Mouse (Mus musculus) CH12.LX (cell line): ENCODE results near the gene Smim6. TPM values are rescaled to one million over a fixed set of nuclear protein-coding genes. Genes with fewer than 3 reads are reported as not detected.

Source experiments
- DNase-seq: peaks from one replicate; pipeline ENCODE4 v3.0.0-alpha.2; 2013; ENCODE audit errors: extremely low read depth
- H3K27ac ChIP-seq: 2 replicates; pipeline ENCODE4 v1.5.1; 2012; ENCODE audit warnings: low read depth, mild to moderate bottlenecking, control low read depth, moderate library complexity; ENCODE audit not compliant: insufficient read depth
- H3K27me3 ChIP-seq: replicated peaks from 2 replicates; pipeline ENCODE3; 2012; ENCODE audit warnings: inconsistent platforms
- H3K36me3 ChIP-seq, 2 experiments: replicated peaks in 1 of 2; 2 replicates each; pipeline versions ENCODE3 to v1.6.1; 2012; ENCODE audit warnings: inconsistent platforms in 1 of 2, low read length in 1 of 2, mild to moderate bottlenecking in 1 of 2, mixed read lengths in 1 of 2, moderate library complexity in 1 of 2; ENCODE audit not compliant: control insufficient read depth in 1 of 2, insufficient read depth in 1 of 2
- H3K4me1 ChIP-seq, 2 experiments: 2 replicates each; pipeline ENCODE4 v1.6.1; 2012; ENCODE audit warnings: inconsistent platforms in 1 of 2, moderate library complexity in 1 of 2; ENCODE audit not compliant: insufficient read depth in 2 of 2, control insufficient read depth in 1 of 2
- H3K4me2 ChIP-seq: 2 replicates; pipeline ENCODE4 v1.6.1; 2012; ENCODE audit warnings: low read depth, mild to moderate bottlenecking, control low read depth; ENCODE audit not compliant: poor library complexity, insufficient read depth, severe bottlenecking
- H3K4me3 ChIP-seq, 3 experiments: fragments of 150-350 bp in 1 of 3; sonication (generic) in 1 of 3; replicated peaks in 1 of 3; 2 replicates each; pipeline versions ENCODE3 to v1.5.1; 2011 to 2012; ENCODE audit warnings: low read depth in 2 of 3, low read length in 2 of 3, mild to moderate bottlenecking in 2 of 3, moderate library complexity in 2 of 3, control low read depth in 1 of 3, improper control_type of control experiment in 1 of 3, inconsistent platforms in 1 of 3, mixed read lengths in 1 of 3; ENCODE audit not compliant: poor library complexity in 1 of 3
- H3K79me2 ChIP-seq: replicated peaks from 2 replicates; pipeline ENCODE4 v1.6.1; 2012; ENCODE audit warnings: mild to moderate bottlenecking, moderate library complexity; ENCODE audit not compliant: control insufficient read depth, poor library complexity, insufficient read depth, severe bottlenecking; ENCODE audit errors: extremely low read depth
- H3K9ac ChIP-seq: 2 replicates; pipeline ENCODE4 v1.6.1; 2012; ENCODE audit warnings: low read depth, mild to moderate bottlenecking, control low read depth, moderate library complexity; ENCODE audit not compliant: insufficient read depth
- H3K9me3 ChIP-seq: replicated peaks from 2 replicates; pipeline ENCODE3; 2012; ENCODE audit warnings: low read length, inconsistent platforms, mixed read lengths
- BHLHE40 ChIP-seq: IDR thresholded peaks from 2 replicates; pipeline ENCODE4 v1.6.1; 2011; ENCODE audit warnings: mild to moderate bottlenecking, low read depth, low read length, improper control_type of control experiment
- CTCF ChIP-seq, 2 experiments: IDR thresholded peaks in 1 of 2; conservative IDR thresholded peaks in 1 of 2; 2 replicates each; pipeline ENCODE4 v1.5.1; 2011 to 2012; ENCODE audit warnings: low read depth in 2 of 2, low read length in 2 of 2, improper control_type of control experiment in 1 of 2, inconsistent platforms in 1 of 2, mild to moderate bottlenecking in 1 of 2, moderate library complexity in 1 of 2
- E2F4 ChIP-seq: IDR thresholded peaks from 2 replicates; pipeline ENCODE4 v1.6.1; 2011; ENCODE audit warnings: low read depth, low read length, improper control_type of control experiment; ENCODE audit not compliant: insufficient replicate concordance
- ETS1 ChIP-seq: conservative IDR thresholded peaks from 2 replicates; pipeline ENCODE4 v1.6.1; 2012; ENCODE audit warnings: low read depth, mild to moderate bottlenecking, inconsistent platforms, low read length, improper control_type of control experiment, moderate library complexity
- GABPA ChIP-seq: IDR thresholded peaks from 2 replicates; pipeline ENCODE4 v1.6.1; 2012; ENCODE audit warnings: low read depth, low read length, improper control_type of control experiment, inconsistent platforms; ENCODE audit not compliant: insufficient replicate concordance
- HCFC1 ChIP-seq: IDR thresholded peaks from 2 replicates; pipeline ENCODE4 v1.6.1; 2012; ENCODE audit warnings: low read depth, mild to moderate bottlenecking, inconsistent platforms, low read length, improper control_type of control experiment
- JUN ChIP-seq: IDR thresholded peaks from 2 replicates; pipeline ENCODE4 v1.6.1; 2011; ENCODE audit warnings: low read depth, mild to moderate bottlenecking, low read length, improper control_type of control experiment, moderate library complexity; ENCODE audit not compliant: insufficient read depth
- JUND ChIP-seq: conservative IDR thresholded peaks from 2 replicates; pipeline ENCODE4 v1.6.1; 2011; ENCODE audit warnings: low read depth, low read length, improper control_type of control experiment
- KAT2A ChIP-seq: IDR thresholded peaks from 2 replicates; pipeline ENCODE4 v1.6.1; 2012; ENCODE audit warnings: low read length, improper control_type of control experiment, inconsistent platforms; ENCODE audit not compliant: insufficient replicate concordance
- MAFK ChIP-seq: IDR thresholded peaks from 2 replicates; pipeline ENCODE4 v1.6.1; 2011; ENCODE audit warnings: low read length, improper control_type of control experiment; ENCODE audit not compliant: insufficient replicate concordance
- MAX ChIP-seq: IDR thresholded peaks from 2 replicates; pipeline ENCODE4 v1.6.1; 2011; ENCODE audit warnings: low read length, improper control_type of control experiment
- MEF2A ChIP-seq: IDR thresholded peaks from 2 replicates; pipeline ENCODE4 v1.6.1; 2014; ENCODE audit warnings: low read depth, mild to moderate bottlenecking, inconsistent platforms, low read length, improper control_type of control experiment, borderline replicate concordance
- MYC ChIP-seq: IDR thresholded peaks from 2 replicates; pipeline ENCODE4 v1.6.1; 2011; ENCODE audit warnings: low read depth, mild to moderate bottlenecking, improper control_type of control experiment, low read length
- NELFE ChIP-seq: IDR thresholded peaks from 2 replicates; pipeline ENCODE4 v1.6.1; 2011; ENCODE audit warnings: low read depth, low read length, improper control_type of control experiment
- NRF1 ChIP-seq: IDR thresholded peaks from 2 replicates; pipeline ENCODE4 v1.6.1; 2014; ENCODE audit warnings: low read depth, mild to moderate bottlenecking, inconsistent platforms, low read length, improper control_type of control experiment, moderate library complexity
- PAX5 ChIP-seq: IDR thresholded peaks from 2 replicates; pipeline ENCODE4 v1.6.1; 2012; ENCODE audit warnings: low read length, inconsistent platforms, mixed read lengths
- POLR2AphosphoS2 ChIP-seq: IDR thresholded peaks from 2 replicates; pipeline ENCODE4 v1.6.1; 2011; ENCODE audit warnings: low read depth, low read length, improper control_type of control experiment
- RAD21 ChIP-seq: IDR thresholded peaks from 2 replicates; pipeline ENCODE4 v1.6.1; 2011; ENCODE audit warnings: low read depth, mild to moderate bottlenecking, low read length, improper control_type of control experiment, moderate library complexity
- SIN3A ChIP-seq: IDR thresholded peaks from 2 replicates; pipeline ENCODE4 v1.6.1; 2012; ENCODE audit warnings: low read length, improper control_type of control experiment, inconsistent platforms
- SMC3 ChIP-seq: IDR thresholded peaks from 2 replicates; pipeline ENCODE4 v1.6.1; 2011; ENCODE audit warnings: low read depth, low read length, improper control_type of control experiment
- TCF12 ChIP-seq: IDR thresholded peaks from 2 replicates; pipeline ENCODE4 v1.6.1; 2014; ENCODE audit warnings: low read depth, mild to moderate bottlenecking, inconsistent platforms, low read length, improper control_type of control experiment
- USF2 ChIP-seq: conservative IDR thresholded peaks from 2 replicates; pipeline ENCODE4 v1.6.1; 2011; ENCODE audit warnings: low read depth, low read length, improper control_type of control experiment
- ZC3H11A ChIP-seq: IDR thresholded peaks from 2 replicates; pipeline ENCODE4 v1.6.1; 2012; ENCODE audit warnings: low read depth, mild to moderate bottlenecking, inconsistent platforms, low read length, improper control_type of control experiment
- ZKSCAN1 ChIP-seq: IDR thresholded peaks from 2 replicates; pipeline ENCODE4 v1.6.1; 2012; ENCODE audit warnings: low read depth, inconsistent platforms, low read length, improper control_type of control experiment, borderline replicate concordance
- ZNF384 ChIP-seq: IDR thresholded peaks from 2 replicates; pipeline ENCODE4 v1.6.1; 2012; ENCODE audit warnings: low read depth, low read length, improper control_type of control experiment, inconsistent platforms
- dilution Hi-C: fragments of 300-500 bp; cut with MboI; formaldehyde crosslinking; loops from 2 replicates; pipeline ENCODE4 v1.14.3; 2020; ENCODE audit warnings: low sequenced_read_pairs; ENCODE audit not compliant: extremely low pct_unique_long_range_greater_than_20kb, extremely low pct_ligation_motif_present
- in situ Hi-C: fragments of 300-500 bp; cut with MboI; formaldehyde crosslinking; loops from 3 replicates; pipeline ENCODE4 v1.14.3; 2019; ENCODE audit warnings: low sequenced_read_pairs, low pct_ligation_motif_present, low pct_unique_long_range_greater_than_20kb, mixed read lengths
- polyA plus RNA-seq: library from polyadenylated mRNA; unstranded; fragments of >175 nt; gene quantifications from 2 replicates; pipeline ENCODE4 v1.2.1, GENCODE M21; 2012; ENCODE audit warnings: low read depth; ENCODE audit not compliant: insufficient read length
- total RNA-seq, 2 experiments: library from RNA; depleted of rRNA; stranded (reverse); fragments of 300-350 nt in 1 of 2; fragments of >200 nt in 1 of 2; gene quantifications; 2 replicates each; pipeline ENCODE4 v1.2.3; 2012 to 2014

The Smim6 gene
- total and polyA plus RNA-seq, 3 experiments, result 0.21 to 0.56 TPM; not detected in 1

DNA sequence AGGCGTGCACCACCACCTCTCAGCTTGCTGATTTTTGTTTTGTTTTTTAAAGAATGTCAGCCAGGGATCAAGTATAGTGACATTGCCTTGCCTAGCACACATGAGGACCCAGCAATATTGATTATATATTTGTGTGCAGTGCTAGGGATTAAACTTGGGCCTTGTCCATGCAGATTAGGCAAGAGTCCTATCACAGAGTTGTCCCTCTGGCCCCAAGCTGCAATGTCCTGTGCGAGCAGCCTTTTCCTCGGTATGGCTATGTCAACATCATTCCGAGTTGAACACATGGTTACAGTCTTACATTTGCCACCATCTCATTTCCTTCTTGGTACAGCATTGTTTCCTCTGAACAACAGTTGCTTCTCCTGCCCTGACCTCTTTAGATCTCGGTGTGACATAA is 7.3 kb downstream of the Smim6 start:
- Histone ChIP-seq H3K36me3 (peaks cover 53 to 82% of the 10 kb centered on the region in 2 experiments), H3K9me3 (no peaks in the 10 kb centered on the region), H3K9ac (no peak overlapping the region), H3K27me3 (no peaks in the 10 kb centered on the region), H3K4me2 (no peak overlapping the region), H3K4me3 (no peak overlapping the region), H3K79me2 (no peaks in the 10 kb centered on the region), H3K4me1 (peaks cover 0 to 12% of the 10 kb centered on the region in 2 experiments; a peak in 1 of 4 replicates), H3K27ac (no peak overlapping the region)
- in situ Hi-C loops (no loop called here), dilution Hi-C loops (no loop called here)
- DNase-seq, result no peak
- TF ChIP-seq ZKSCAN1, result no peak
- TF ChIP-seq E2F4, result no peak
- TF ChIP-seq ZNF384, result no peak
- no peak for TF ChIP-seq MEF2A
- no peak for TF ChIP-seq ETS1
- TF ChIP-seq NRF1, result no peak
- no peak for TF ChIP-seq NELFE
- TF ChIP-seq BHLHE40, result no peak
- TF ChIP-seq MAFK, result no peak
- TF ChIP-seq POLR2AphosphoS2, result no peak
- TF ChIP-seq GABPA, result no peak
- no peak for TF ChIP-seq JUND
- TF ChIP-seq CTCF (conservative IDR thresholded peaks at IDR 0.05 in 1 of 2, IDR thresholded peaks at IDR 0.05 in 1 of 2; ENCODE audit: low read depth in 2 of 2, low read length in 2 of 2), result no peak

DNA sequence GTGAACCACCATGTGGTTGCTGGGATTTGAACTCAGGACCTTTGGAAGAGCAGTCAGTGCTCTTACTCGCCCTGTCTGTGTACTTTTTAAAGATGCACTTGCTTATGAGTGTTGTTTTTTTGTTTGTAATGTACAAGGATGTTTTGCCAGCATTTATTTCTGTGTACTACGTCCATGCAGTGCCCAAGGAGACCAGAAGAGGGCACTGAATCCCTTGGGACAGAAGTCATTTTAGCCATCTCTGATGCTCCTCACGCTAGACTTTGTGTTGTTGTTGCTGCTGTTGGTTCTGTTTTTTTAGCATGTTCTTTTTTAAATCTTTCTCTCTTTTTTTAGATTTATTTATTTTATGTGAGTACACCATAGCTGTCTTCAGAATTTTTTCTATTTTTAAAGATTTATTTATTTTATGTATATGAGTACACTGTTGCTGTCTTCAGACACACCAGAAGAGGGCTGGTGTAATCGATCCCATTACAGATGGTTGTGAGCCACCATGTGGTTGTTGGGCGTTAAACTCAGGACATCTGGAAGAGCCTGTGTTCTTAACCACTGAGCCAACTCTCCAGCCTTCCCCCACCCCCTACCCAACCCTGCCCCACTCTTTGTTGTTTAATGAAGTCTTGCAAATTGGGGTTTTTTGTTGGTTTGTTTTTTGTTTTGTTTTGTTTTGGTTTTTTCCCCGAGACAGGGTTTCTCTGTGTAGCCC is 8.4 kb downstream of the Smim6 start:
- Histone ChIP-seq H3K4me2 (no peak overlapping the region), H3K79me2 (no peaks in the 10 kb centered on the region), H3K36me3 (peaks cover 56 to 82% of the 10 kb centered on the region in 2 experiments), H3K27me3 (no peaks in the 10 kb centered on the region), H3K9ac (no peak overlapping the region), H3K9me3 (no peaks in the 10 kb centered on the region), H3K4me1 (peaks cover 0 to 21% of the 10 kb centered on the region in 2 experiments; a peak in 2 of 4 replicates), H3K4me3 (no peak overlapping the region), H3K27ac (no peak overlapping the region)
- dilution Hi-C loops (no loop called here), in situ Hi-C loops (no loop called here)
- DNase-seq, result peak; percentile 82
- TF ChIP-seq NELFE (peak; percentile 56; the same call in 1 of the 2 replicates), RAD21 (peak; percentile 76), JUN (no peak), BHLHE40 (0 out of 2 replicates have a peak, but pooled peaks have one; percentile 12), ZC3H11A (peak; percentile 7; the same call in 1 of the 2 replicates), HCFC1 (0 out of 2 replicates have a peak, but pooled peaks have one; percentile 23), JUND (peak; percentile 51), MAX (0 out of 2 replicates have a peak, but pooled peaks have one; percentile 16), KAT2A (peak; percentile 72; the same call in 1 of the 2 replicates), TCF12 (0 out of 2 replicates have a peak, but pooled peaks have one; percentile 15), E2F4 (0 out of 2 replicates have a peak, but pooled peaks have one; percentile 32), PAX5 (no peak), ZNF384 (peak; percentile 27; the same call in 1 of the 2 replicates), USF2 (no peak), MYC (peak; percentile 62; the same call in 1 of the 2 replicates), SMC3 (peak; percentile 77), GABPA (no peak), CTCF (conservative IDR thresholded peaks at IDR 0.05 in 1 of 2, IDR thresholded peaks at IDR 0.05 in 1 of 2; ENCODE audit: low read depth in 2 of 2, low read length in 2 of 2) (peak; percentile 83 to 87), SIN3A (peak; percentile 24; the same call in 1 of the 2 replicates)
- TF ChIP-seq, all 38 proteins: peak for 15
